Mouse (Mus musculus) naive thymus-derived CD4-positive, alpha-beta T cell, adult 2 months (primary cell): ENCODE measurements at regions not wholly inside any gene's neighbourhood (a gene's known extent, or its start where the extent isn't known, plus 50 kb on each side); places are given as distances from the start of the nearest gene placed in this dataset.

Experiments used
- DNase-seq: peaks from one replicate; pipeline ENCODE4 v3.0.0-alpha.2; 2011; ENCODE audit warnings: low read depth

- DNase-seq = no peak
These were observed 71.9 kb downstream of the 1810010D01Rik start for GRCm38 (mm10) chr7:145135971-145136370.

GRCm38 (mm10) chr7:145132506-145132905, 75.4 kb downstream of the 1810010D01Rik start:
- DNase-seq = no peak

- no peak for DNase-seq
These were observed 76.3 kb downstream of the 1810010D01Rik start for GRCm38 (mm10) chr7:145131438-145132159.

GRCm38 (mm10) chr7:145129971-145130370, 77.9 kb downstream of the 1810010D01Rik start:
- DNase-seq = no peak

GRCm38 (mm10) chr7:145127661-145128060, 80.3 kb downstream of the 1810010D01Rik start:
- no peak for DNase-seq

GRCm38 (mm10) chr7:145127180-145127579, 80.7 kb downstream of the 1810010D01Rik start:
- no peak for DNase-seq

GRCm38 (mm10) chr7:145123996-145124601, 83.8 kb downstream of the 1810010D01Rik start:
- DNase-seq = no peak

GRCm38 (mm10) chr7:145122471-145122870, 85.4 kb downstream of the 1810010D01Rik start:
- no peak for DNase-seq

GRCm38 (mm10) chr7:145118406-145118805, 89.5 kb downstream of the 1810010D01Rik start:
- no peak for DNase-seq

- DNase-seq = peak; percentile 26
These were observed 93.3 kb downstream of the 1810010D01Rik start for GRCm38 (mm10) chr7:145114660-145115059.

- DNase-seq = no peak
These were observed 93.8 kb downstream of the 1810010D01Rik start for GRCm38 (mm10) chr7:145114145-145114544.

GRCm38 (mm10) chr7:145112887-145113531, 94.9 kb downstream of the 1810010D01Rik start:
- no peak for DNase-seq

GRCm38 (mm10) chr7:145112146-145112830, 95.6 kb downstream of the 1810010D01Rik start:
- DNase-seq = peak; percentile 53

- DNase-seq = peak; percentile 62
These were observed 96.4 kb downstream of the 1810010D01Rik start for GRCm38 (mm10) chr7:145111252-145112131.

- peak; percentile 41 for DNase-seq
These were observed 97.2 kb downstream of the 1810010D01Rik start for GRCm38 (mm10) chr7:145110657-145111251.

GRCm38 (mm10) chr7:145110028-145110427, 97.9 kb downstream of the 1810010D01Rik start:
- DNase-seq = no peak

- DNase-seq = no peak
These were observed 98.4 kb downstream of the 1810010D01Rik start for GRCm38 (mm10) chr7:145109471-145109870.

GRCm38 (mm10) chr7:145108994-145109393, 98.9 kb downstream of the 1810010D01Rik start:
- DNase-seq = no peak

GRCm38 (mm10) chr7:145107575-145108170, 100.2 kb downstream of the 1810010D01Rik start:
- DNase-seq = no peak

- no peak for DNase-seq
These were observed 101.4 kb downstream of the 1810010D01Rik start for GRCm38 (mm10) chr7:145106494-145106849.
